Mouse (Mus musculus) stomach, postnatal 0 days (tissue): ENCODE measurements around the gene Sdhd.

Experiments used
- CTCF ChIP-seq: IDR thresholded peaks from 2 replicates; pipeline ENCODE4 v1.5.1; 2016; ENCODE audit warnings: antibody characterized with exemption, low read depth, mild to moderate bottlenecking, moderate library complexity
- EP300 ChIP-seq: optimal IDR thresholded peaks from 2 replicates; pipeline ENCODE3; 2016; ENCODE audit warnings: antibody characterized with exemption

DNA sequence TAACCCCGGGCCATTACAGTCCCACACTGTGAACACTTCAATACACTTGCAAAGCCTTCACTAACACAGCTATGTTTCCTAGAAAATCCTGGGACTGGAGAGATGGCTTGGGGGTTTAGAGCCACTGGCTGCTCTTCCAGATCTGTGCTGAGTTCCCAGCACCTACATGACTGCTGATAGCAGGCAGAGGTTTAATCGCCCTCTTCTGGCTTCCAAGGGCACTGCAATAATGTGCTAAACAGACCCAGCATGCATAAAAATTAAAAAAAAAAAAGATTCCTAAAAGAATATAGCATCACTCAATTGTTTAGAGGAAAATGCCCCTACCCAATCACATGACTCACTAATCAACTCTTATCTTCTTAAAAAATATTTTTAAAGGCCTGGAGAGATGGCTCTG is 29.4 kb upstream of the Sdhd start:
- TF ChIP-seq CTCF: peak; percentile 52
- no peak for TF ChIP-seq EP300
